Mouse (Mus musculus): Measurements from ENCODE around the gene 2310033P09Rik. TPM values are rescaled to one million over a fixed set of nuclear protein-coding genes. Genes with fewer than 3 reads are reported as not detected.
A peak's percentile ranks its signal among the peaks of the same experiment; 100 is the strongest.

2310033P09Rik gene
- polyA plus RNA-seq, 1 experiment from 2014 or later: 32.9 TPM

DNA sequence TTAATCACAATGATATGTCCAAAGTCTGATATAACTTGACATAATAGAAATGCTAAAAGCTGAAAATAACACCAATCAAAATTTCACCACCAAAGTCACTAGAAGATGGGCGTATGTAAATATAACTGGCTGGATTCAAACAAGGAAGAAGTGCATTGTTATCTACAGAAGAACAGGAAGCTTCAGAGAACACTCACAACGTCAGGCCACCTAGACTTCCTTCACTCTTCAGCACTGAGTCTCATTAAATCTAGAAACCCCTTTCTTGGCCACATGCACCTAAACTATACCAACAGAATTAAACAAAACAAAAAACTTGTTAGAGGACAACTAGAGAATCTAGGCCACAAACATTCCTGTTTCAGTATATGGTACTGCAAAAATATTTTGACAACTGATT lies 16.3 kb downstream of the 2310033P09Rik start:
- TF ChIP-seq CTCF (IDR thresholded peaks at IDR 0.05; ENCODE audit: low read depth): no peak
- peaks cover 25% of the 10 kb centered on the region for H3K4me1 ChIP-seq (ENCODE audit: insufficient read depth)
- no peaks in the 10 kb centered on the region for H3K9me3 ChIP-seq (ENCODE audit: low read depth, low read length)
- no peak overlapping the region for H3K27ac ChIP-seq (ENCODE audit: low read depth)
- H3K4me3 ChIP-seq (ENCODE audit: low read depth, low read length): no peak overlapping the region
- peak overlapping the region; percentile 21; the same call in 1 of the 2 replicates for H3K4me2 ChIP-seq
- H3K9ac ChIP-seq: no peak overlapping the region
- peaks cover 22% of the 10 kb centered on the region for H3K36me3 ChIP-seq (ENCODE audit: insufficient read depth)
- ATAC-seq (ENCODE audit: insufficient read depth) (no peak), DNase-seq (no peak)
- H3K27me3 ChIP-seq (ENCODE audit: insufficient read depth, low read length): no peaks in the 10 kb centered on the region
- 43% methylated on average over 2 of the region's 2 CpGs for WGBS

DNA sequence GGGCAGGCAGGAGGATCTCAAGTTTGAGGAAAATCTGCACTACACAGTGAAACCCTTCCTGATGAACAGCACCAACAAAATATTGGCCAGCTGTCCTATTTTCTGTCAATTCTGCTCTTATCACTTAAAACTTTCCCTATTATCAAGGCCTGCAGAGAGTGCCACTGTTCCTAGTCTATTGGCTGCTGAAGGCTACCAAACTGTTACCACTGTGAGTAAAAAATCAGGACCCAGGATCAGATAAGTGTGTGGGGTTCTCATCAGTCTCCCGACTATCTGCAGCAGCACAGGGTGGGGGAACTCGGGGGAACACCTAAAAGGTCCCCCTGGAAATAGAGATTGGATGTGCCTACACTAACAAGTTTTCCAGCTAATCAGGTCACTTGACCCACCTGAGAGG lies 17.0 kb downstream of the 2310033P09Rik start:
- H3K4me2 ChIP-seq: peak overlapping the region; percentile 87
- TF ChIP-seq CTCF (IDR thresholded peaks at IDR 0.05; ENCODE audit: low read depth): no peak
- peak overlapping the region; percentile 13; the same call in 1 of the 2 replicates for H3K9ac ChIP-seq
- WGBS: 49% methylated on average over 2 of the region's 2 CpGs
- H3K27me3 ChIP-seq (ENCODE audit: insufficient read depth, low read length): no peaks in the 10 kb centered on the region
- ATAC-seq (ENCODE audit: insufficient read depth): no peak
- peaks cover 18% of the 10 kb centered on the region for H3K36me3 ChIP-seq (ENCODE audit: insufficient read depth)
- no peak overlapping the region for H3K27ac ChIP-seq (ENCODE audit: low read depth)
- H3K9me3 ChIP-seq (ENCODE audit: low read depth, low read length): no peaks in the 10 kb centered on the region
- no peak for DNase-seq
- H3K4me3 ChIP-seq (ENCODE audit: low read depth, low read length): peak overlapping the region; percentile 13; the same call in 1 of the 2 replicates
- H3K4me1 ChIP-seq (ENCODE audit: insufficient read depth): peaks cover 22% of the 10 kb centered on the region

DNA sequence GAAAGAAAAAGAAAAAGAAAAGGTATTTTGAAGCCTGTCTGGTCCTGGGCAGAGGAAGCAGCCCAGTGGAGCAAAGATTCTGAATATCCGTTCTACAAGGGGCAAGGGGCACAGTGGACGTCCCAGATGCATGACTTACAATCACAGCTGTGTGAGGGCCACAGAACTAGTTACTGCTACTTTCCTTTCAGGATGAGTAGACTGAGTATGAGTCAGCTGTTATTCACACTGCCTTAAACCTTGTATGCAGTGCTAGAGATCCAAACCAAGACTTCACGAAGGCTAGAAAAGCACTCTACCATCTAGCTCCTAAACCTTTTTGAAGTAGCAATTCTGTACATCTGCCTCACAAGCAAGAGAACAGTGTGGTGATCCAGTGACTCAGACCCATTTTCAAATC lies 18.1 kb downstream of the 2310033P09Rik start:
- Histone ChIP-seq H3K4me2 (peak overlapping the region; percentile 87), H3K4me1 (ENCODE audit: insufficient read depth) (peaks cover 22% of the 10 kb centered on the region), H3K9me3 (ENCODE audit: low read depth, low read length) (no peaks in the 10 kb centered on the region), H3K27me3 (ENCODE audit: insufficient read depth, low read length) (no peaks in the 10 kb centered on the region), H3K4me3 (ENCODE audit: low read depth, low read length) (peak overlapping the region; percentile 100), H3K36me3 (ENCODE audit: insufficient read depth) (peaks cover 15% of the 10 kb centered on the region; the same call in 1 of the 2 replicates), H3K27ac (ENCODE audit: low read depth) (no peak overlapping the region), H3K9ac (peak overlapping the region; percentile 100)
- DNase-seq (no peak), ATAC-seq (ENCODE audit: insufficient read depth) (no peak)
- no peak for TF ChIP-seq CTCF (IDR thresholded peaks at IDR 0.05; ENCODE audit: low read depth)
- 38% methylated on average over 3 of the region's 3 CpGs for WGBS

DNA sequence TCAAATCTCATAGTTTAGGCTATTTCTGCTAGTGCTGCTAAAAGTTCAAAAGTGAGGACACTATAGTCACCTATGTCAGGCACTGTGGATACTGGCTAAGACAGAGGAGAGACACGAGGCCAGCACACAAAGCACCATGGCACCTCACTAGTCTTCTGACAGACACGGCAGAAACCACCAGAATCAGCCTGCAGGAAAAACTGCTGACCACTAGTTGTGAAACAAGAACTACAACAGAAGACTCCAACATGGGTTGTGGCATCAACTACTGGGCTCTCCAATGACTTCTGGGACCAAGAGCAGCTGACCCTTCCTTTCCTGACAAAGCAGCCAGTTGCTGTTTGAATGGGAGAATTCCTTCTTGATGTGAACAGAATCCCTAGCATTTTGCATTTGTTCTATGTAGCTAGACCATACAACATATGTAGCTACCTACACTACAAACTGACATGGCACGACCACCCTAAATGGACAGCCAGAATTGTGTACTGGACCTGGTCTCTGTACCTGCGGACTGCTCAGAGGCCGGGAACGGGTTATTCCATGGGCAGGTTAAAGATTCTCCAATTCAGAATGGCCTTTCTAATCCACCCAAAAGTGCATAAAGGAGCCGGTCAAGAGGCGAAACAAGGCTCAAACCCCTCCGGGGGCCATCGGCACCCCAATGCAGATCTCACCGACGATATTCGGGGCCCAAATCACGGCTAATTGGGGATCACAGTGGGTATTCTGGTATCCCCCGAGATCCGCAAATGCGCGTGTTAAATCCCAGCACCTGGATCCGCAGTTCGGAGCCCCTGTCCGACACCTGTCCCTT lies 18.9 kb downstream of the 2310033P09Rik start:
- DNase-seq: peak; percentile 52

DNA sequence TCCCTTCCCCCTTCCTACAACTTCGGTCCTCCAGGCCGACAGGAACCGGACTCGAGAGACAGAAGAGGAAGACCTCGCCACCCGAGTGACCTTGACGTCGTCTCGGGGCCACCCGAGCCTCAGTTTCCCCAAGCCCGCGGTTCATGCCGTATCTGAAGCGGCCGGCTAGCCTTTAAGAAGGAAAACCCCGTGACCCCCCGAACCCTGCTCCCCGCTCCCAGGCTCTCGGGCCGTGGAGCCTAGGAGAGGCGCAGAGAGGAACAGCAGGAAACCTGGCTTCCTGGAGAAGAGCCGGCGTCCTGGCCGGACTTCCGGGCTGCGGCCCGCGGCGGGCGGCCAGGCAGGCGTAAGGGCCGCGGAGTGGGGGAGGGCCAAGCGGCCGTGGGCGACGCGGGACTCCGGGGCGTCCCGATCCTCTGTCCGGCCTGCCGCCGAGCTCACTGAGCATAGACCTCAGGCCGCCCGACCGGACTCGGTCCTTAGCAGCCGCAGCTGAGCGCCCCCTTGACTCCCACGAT lies 19.5 kb downstream of the 2310033P09Rik start:
- H3K4me1 ChIP-seq (ENCODE audit: insufficient read depth): peaks cover 22% of the 10 kb centered on the region
- no peak for TF ChIP-seq CTCF (IDR thresholded peaks at IDR 0.05; ENCODE audit: low read depth)
- ATAC-seq (ENCODE audit: insufficient read depth): peak; percentile 78
- no peaks in the 10 kb centered on the region for H3K27me3 ChIP-seq (ENCODE audit: insufficient read depth, low read length)
- no peaks in the 10 kb centered on the region for H3K9me3 ChIP-seq (ENCODE audit: low read depth, low read length)
- peak overlapping the region; percentile 98 for H3K27ac ChIP-seq (ENCODE audit: low read depth)
- under 1% methylated on average over 51 of the region's 51 CpGs for WGBS
- H3K4me2 ChIP-seq: peak overlapping the region; percentile 87
- no peak for DNase-seq
- H3K4me3 ChIP-seq (ENCODE audit: low read depth, low read length): peak overlapping the region; percentile 100
- peaks cover 15% of the 10 kb centered on the region; the same call in 1 of the 2 replicates for H3K36me3 ChIP-seq (ENCODE audit: insufficient read depth)
- peak overlapping the region; percentile 100 for H3K9ac ChIP-seq

More for the DNA sequence above, 18.9 kb downstream of the 2310033P09Rik start:
- peak overlapping the region; percentile 100 for H3K4me3 ChIP-seq (ENCODE audit: low read depth, low read length)
- H3K4me1 ChIP-seq (ENCODE audit: insufficient read depth): peaks cover 22% of the 10 kb centered on the region
- no peaks in the 10 kb centered on the region for H3K27me3 ChIP-seq (ENCODE audit: insufficient read depth, low read length)
- peaks cover 15% of the 10 kb centered on the region; the same call in 1 of the 2 replicates for H3K36me3 ChIP-seq (ENCODE audit: insufficient read depth)
- WGBS: 1% methylated on average over 21 of the region's 21 CpGs
- ATAC-seq (ENCODE audit: insufficient read depth): no peak
- peak overlapping the region; percentile 100 for H3K9ac ChIP-seq
- H3K4me2 ChIP-seq: peak overlapping the region; percentile 87
- peak overlapping the region; percentile 98 for H3K27ac ChIP-seq (ENCODE audit: low read depth)
- no peaks in the 10 kb centered on the region for H3K9me3 ChIP-seq (ENCODE audit: low read depth, low read length)
- 0 out of 2 replicates have a peak, but pooled peaks have one; percentile 2 for TF ChIP-seq CTCF (IDR thresholded peaks at IDR 0.05; ENCODE audit: low read depth)

DNA sequence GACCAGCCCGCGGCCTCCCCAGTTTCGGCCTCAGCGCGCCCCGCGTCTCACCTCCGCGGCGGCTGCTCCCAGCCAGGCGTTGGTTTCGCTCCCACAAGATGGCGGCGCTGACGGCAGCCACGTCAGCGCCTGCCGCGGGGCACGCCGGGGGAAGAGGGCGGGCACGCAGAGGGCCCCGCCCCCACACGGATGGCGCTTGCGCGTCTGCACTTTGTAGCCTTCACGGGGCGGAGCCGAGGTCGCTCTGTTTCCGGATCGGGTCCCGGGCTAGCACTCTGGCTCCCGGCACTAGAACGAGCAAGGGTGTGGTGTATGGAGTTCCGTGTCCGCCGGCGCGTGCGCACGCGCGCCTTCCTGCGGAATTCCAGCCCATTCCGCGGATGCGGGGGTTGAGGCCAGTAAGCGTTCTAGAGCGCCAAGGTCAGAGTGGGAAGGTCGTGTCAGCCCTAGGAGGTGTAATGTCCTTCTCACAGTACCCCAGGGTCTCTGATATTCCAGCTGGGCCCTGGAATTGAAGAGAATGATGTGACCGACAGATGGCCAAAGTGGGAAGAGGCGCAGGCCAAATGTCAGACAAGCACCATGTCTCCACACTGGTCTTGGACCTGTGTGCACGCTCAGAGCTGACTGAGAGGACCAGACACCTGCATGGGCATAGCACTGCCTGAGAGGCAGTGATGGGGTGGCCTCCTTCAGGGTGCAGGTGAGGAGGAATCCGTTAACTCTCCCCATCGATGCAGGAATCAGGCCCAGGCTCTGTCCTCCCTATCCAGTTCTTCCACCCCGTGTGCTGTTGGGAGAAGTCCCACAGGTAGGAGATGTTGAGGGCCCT lies 20.2 kb downstream of the 2310033P09Rik start, which contains the start of gene Arf1:
Gene Arf1, minus strand, starts transcription at position 149 of the 832 bp plus-strand sequence.
- ATAC-seq (ENCODE audit: insufficient read depth): peak; percentile 96
- peaks cover 10% of the 10 kb centered on the region; the same call in 1 of the 2 replicates for H3K36me3 ChIP-seq (ENCODE audit: insufficient read depth)
- H3K27ac ChIP-seq (ENCODE audit: low read depth): peak within 1 kb of the TSS; percentile 98
- 5% methylated on average over 59 of the region's 59 CpGs for WGBS
- H3K4me2 ChIP-seq: peak within 1 kb of the TSS; percentile 87
- H3K9me3 ChIP-seq (ENCODE audit: low read depth, low read length): no peaks in the 10 kb centered on the region
- H3K27me3 ChIP-seq (ENCODE audit: insufficient read depth, low read length): no peaks in the 10 kb centered on the region
- H3K4me3 ChIP-seq (ENCODE audit: low read depth, low read length): peak within 1 kb of the TSS; percentile 100
- no peak; the same call in 1 of the 2 replicates for TF ChIP-seq CTCF (IDR thresholded peaks at IDR 0.05; ENCODE audit: low read depth)
- DNase-seq: peak; percentile 99
- peaks cover 22% of the 10 kb centered on the region for H3K4me1 ChIP-seq (ENCODE audit: insufficient read depth)
- peak within 1 kb of the TSS; percentile 100 for H3K9ac ChIP-seq
